Mouse (Mus musculus) CH12.LX (cell line): ENCODE measurements at regions not wholly inside any gene's neighbourhood (a gene's known extent, or its start where the extent isn't known, plus 50 kb on each side); places are given as distances from the start of the nearest gene placed in this dataset.
A peak's percentile ranks its signal among the peaks of the same experiment; 100 is the strongest.

Source experiments
- DNase-seq: peaks from one replicate; pipeline ENCODE4 v3.0.0-alpha.2; 2013; ENCODE audit errors: extremely low read depth
- H3K27ac ChIP-seq: 2 replicates; pipeline ENCODE4 v1.5.1; 2012; ENCODE audit warnings: low read depth, mild to moderate bottlenecking, control low read depth, moderate library complexity; ENCODE audit not compliant: insufficient read depth
- H3K27me3 ChIP-seq: replicated peaks from 2 replicates; pipeline ENCODE3; 2012; ENCODE audit warnings: inconsistent platforms
- H3K36me3 ChIP-seq, 2 experiments: replicated peaks in 1 of 2; 2 replicates each; pipeline versions ENCODE3 to v1.6.1; 2012; ENCODE audit warnings: inconsistent platforms in 1 of 2, low read length in 1 of 2, mild to moderate bottlenecking in 1 of 2, mixed read lengths in 1 of 2, moderate library complexity in 1 of 2; ENCODE audit not compliant: control insufficient read depth in 1 of 2, insufficient read depth in 1 of 2
- H3K4me1 ChIP-seq, 2 experiments: 2 replicates each; pipeline ENCODE4 v1.6.1; 2012; ENCODE audit warnings: inconsistent platforms in 1 of 2, moderate library complexity in 1 of 2; ENCODE audit not compliant: insufficient read depth in 2 of 2, control insufficient read depth in 1 of 2
- H3K4me2 ChIP-seq: 2 replicates; pipeline ENCODE4 v1.6.1; 2012; ENCODE audit warnings: low read depth, mild to moderate bottlenecking, control low read depth; ENCODE audit not compliant: poor library complexity, insufficient read depth, severe bottlenecking
- H3K4me3 ChIP-seq, 3 experiments: fragments of 150-350 bp in 1 of 3; sonication (generic) in 1 of 3; replicated peaks in 1 of 3; 2 replicates each; pipeline versions ENCODE3 to v1.5.1; 2011 to 2012; ENCODE audit warnings: low read depth in 2 of 3, low read length in 2 of 3, mild to moderate bottlenecking in 2 of 3, moderate library complexity in 2 of 3, control low read depth in 1 of 3, improper control_type of control experiment in 1 of 3, inconsistent platforms in 1 of 3, mixed read lengths in 1 of 3; ENCODE audit not compliant: poor library complexity in 1 of 3
- H3K79me2 ChIP-seq: replicated peaks from 2 replicates; pipeline ENCODE4 v1.6.1; 2012; ENCODE audit warnings: mild to moderate bottlenecking, moderate library complexity; ENCODE audit not compliant: control insufficient read depth, poor library complexity, insufficient read depth, severe bottlenecking; ENCODE audit errors: extremely low read depth
- H3K9ac ChIP-seq: 2 replicates; pipeline ENCODE4 v1.6.1; 2012; ENCODE audit warnings: low read depth, mild to moderate bottlenecking, control low read depth, moderate library complexity; ENCODE audit not compliant: insufficient read depth
- H3K9me3 ChIP-seq: replicated peaks from 2 replicates; pipeline ENCODE3; 2012; ENCODE audit warnings: low read length, inconsistent platforms, mixed read lengths
- BHLHE40 ChIP-seq: IDR thresholded peaks from 2 replicates; pipeline ENCODE4 v1.6.1; 2011; ENCODE audit warnings: mild to moderate bottlenecking, low read depth, low read length, improper control_type of control experiment
- CHD1 ChIP-seq: IDR thresholded peaks from 2 replicates; pipeline ENCODE4 v1.6.1; 2012; ENCODE audit warnings: low read depth, low read length, improper control_type of control experiment, inconsistent platforms
- CHD2 ChIP-seq: IDR thresholded peaks from 2 replicates; pipeline ENCODE4 v1.6.1; 2011; ENCODE audit warnings: low read length, improper control_type of control experiment
- CTCF ChIP-seq, 2 experiments: IDR thresholded peaks in 1 of 2; conservative IDR thresholded peaks in 1 of 2; 2 replicates each; pipeline ENCODE4 v1.5.1; 2011 to 2012; ENCODE audit warnings: low read depth in 2 of 2, low read length in 2 of 2, improper control_type of control experiment in 1 of 2, inconsistent platforms in 1 of 2, mild to moderate bottlenecking in 1 of 2, moderate library complexity in 1 of 2
- E2F4 ChIP-seq: IDR thresholded peaks from 2 replicates; pipeline ENCODE4 v1.6.1; 2011; ENCODE audit warnings: low read depth, low read length, improper control_type of control experiment; ENCODE audit not compliant: insufficient replicate concordance
- ELF1 ChIP-seq: IDR thresholded peaks from 2 replicates; pipeline ENCODE4 v1.6.1; 2014; ENCODE audit warnings: low read depth, mild to moderate bottlenecking, inconsistent platforms, low read length, improper control_type of control experiment
- GABPA ChIP-seq: IDR thresholded peaks from 2 replicates; pipeline ENCODE4 v1.6.1; 2012; ENCODE audit warnings: low read depth, low read length, improper control_type of control experiment, inconsistent platforms; ENCODE audit not compliant: insufficient replicate concordance
- HCFC1 ChIP-seq: IDR thresholded peaks from 2 replicates; pipeline ENCODE4 v1.6.1; 2012; ENCODE audit warnings: low read depth, mild to moderate bottlenecking, inconsistent platforms, low read length, improper control_type of control experiment
- IRF4 ChIP-seq: IDR thresholded peaks from 2 replicates; pipeline ENCODE4 v1.6.1; 2014; ENCODE audit warnings: low read depth, mild to moderate bottlenecking, inconsistent platforms, low read length, improper control_type of control experiment
- JUN ChIP-seq: IDR thresholded peaks from 2 replicates; pipeline ENCODE4 v1.6.1; 2011; ENCODE audit warnings: low read depth, mild to moderate bottlenecking, low read length, improper control_type of control experiment, moderate library complexity; ENCODE audit not compliant: insufficient read depth
- MAFK ChIP-seq: IDR thresholded peaks from 2 replicates; pipeline ENCODE4 v1.6.1; 2011; ENCODE audit warnings: low read length, improper control_type of control experiment; ENCODE audit not compliant: insufficient replicate concordance
- MAX ChIP-seq: IDR thresholded peaks from 2 replicates; pipeline ENCODE4 v1.6.1; 2011; ENCODE audit warnings: low read length, improper control_type of control experiment
- MAZ ChIP-seq: IDR thresholded peaks from 2 replicates; pipeline ENCODE4 v1.6.1; 2012; ENCODE audit warnings: low read depth, mild to moderate bottlenecking, inconsistent platforms, low read length, improper control_type of control experiment, moderate library complexity
- MEF2A ChIP-seq: IDR thresholded peaks from 2 replicates; pipeline ENCODE4 v1.6.1; 2014; ENCODE audit warnings: low read depth, mild to moderate bottlenecking, inconsistent platforms, low read length, improper control_type of control experiment, borderline replicate concordance
- MXI1 ChIP-seq: IDR thresholded peaks from 2 replicates; pipeline ENCODE4 v1.6.1; 2011; ENCODE audit warnings: mild to moderate bottlenecking, low read depth, low read length, improper control_type of control experiment
- MYC ChIP-seq: IDR thresholded peaks from 2 replicates; pipeline ENCODE4 v1.6.1; 2011; ENCODE audit warnings: low read depth, mild to moderate bottlenecking, improper control_type of control experiment, low read length
- NELFE ChIP-seq: IDR thresholded peaks from 2 replicates; pipeline ENCODE4 v1.6.1; 2011; ENCODE audit warnings: low read depth, low read length, improper control_type of control experiment
- NRF1 ChIP-seq: IDR thresholded peaks from 2 replicates; pipeline ENCODE4 v1.6.1; 2014; ENCODE audit warnings: low read depth, mild to moderate bottlenecking, inconsistent platforms, low read length, improper control_type of control experiment, moderate library complexity
- PAX5 ChIP-seq: IDR thresholded peaks from 2 replicates; pipeline ENCODE4 v1.6.1; 2012; ENCODE audit warnings: low read length, inconsistent platforms, mixed read lengths
- POLR2A ChIP-seq: IDR thresholded peaks from 2 replicates; pipeline ENCODE4 v1.6.1; 2011; ENCODE audit warnings: low read depth, mild to moderate bottlenecking, improper control_type of control experiment, low read length
- RAD21 ChIP-seq: IDR thresholded peaks from 2 replicates; pipeline ENCODE4 v1.6.1; 2011; ENCODE audit warnings: low read depth, mild to moderate bottlenecking, low read length, improper control_type of control experiment, moderate library complexity
- RCOR1 ChIP-seq: conservative IDR thresholded peaks from 2 replicates; pipeline ENCODE4 v1.6.1; 2012; ENCODE audit warnings: low read depth, mild to moderate bottlenecking, inconsistent platforms, low read length, improper control_type of control experiment
- SIN3A ChIP-seq: IDR thresholded peaks from 2 replicates; pipeline ENCODE4 v1.6.1; 2012; ENCODE audit warnings: low read length, improper control_type of control experiment, inconsistent platforms
- SMC3 ChIP-seq: IDR thresholded peaks from 2 replicates; pipeline ENCODE4 v1.6.1; 2011; ENCODE audit warnings: low read depth, low read length, improper control_type of control experiment
- USF2 ChIP-seq: conservative IDR thresholded peaks from 2 replicates; pipeline ENCODE4 v1.6.1; 2011; ENCODE audit warnings: low read depth, low read length, improper control_type of control experiment
- ZC3H11A ChIP-seq: IDR thresholded peaks from 2 replicates; pipeline ENCODE4 v1.6.1; 2012; ENCODE audit warnings: low read depth, mild to moderate bottlenecking, inconsistent platforms, low read length, improper control_type of control experiment
- ZKSCAN1 ChIP-seq: IDR thresholded peaks from 2 replicates; pipeline ENCODE4 v1.6.1; 2012; ENCODE audit warnings: low read depth, inconsistent platforms, low read length, improper control_type of control experiment, borderline replicate concordance
- ZMIZ1 ChIP-seq: IDR thresholded peaks from 2 replicates; pipeline ENCODE4 v1.6.1; 2012; ENCODE audit warnings: low read depth, mild to moderate bottlenecking, inconsistent platforms, low read length, improper control_type of control experiment
- ZNF384 ChIP-seq: IDR thresholded peaks from 2 replicates; pipeline ENCODE4 v1.6.1; 2012; ENCODE audit warnings: low read depth, low read length, improper control_type of control experiment, inconsistent platforms
- dilution Hi-C: fragments of 300-500 bp; cut with MboI; formaldehyde crosslinking; loops from 2 replicates; pipeline ENCODE4 v1.14.3; 2020; ENCODE audit warnings: low sequenced_read_pairs; ENCODE audit not compliant: extremely low pct_unique_long_range_greater_than_20kb, extremely low pct_ligation_motif_present
- in situ Hi-C: fragments of 300-500 bp; cut with MboI; formaldehyde crosslinking; loops from 3 replicates; pipeline ENCODE4 v1.14.3; 2019; ENCODE audit warnings: low sequenced_read_pairs, low pct_ligation_motif_present, low pct_unique_long_range_greater_than_20kb, mixed read lengths

DNA sequence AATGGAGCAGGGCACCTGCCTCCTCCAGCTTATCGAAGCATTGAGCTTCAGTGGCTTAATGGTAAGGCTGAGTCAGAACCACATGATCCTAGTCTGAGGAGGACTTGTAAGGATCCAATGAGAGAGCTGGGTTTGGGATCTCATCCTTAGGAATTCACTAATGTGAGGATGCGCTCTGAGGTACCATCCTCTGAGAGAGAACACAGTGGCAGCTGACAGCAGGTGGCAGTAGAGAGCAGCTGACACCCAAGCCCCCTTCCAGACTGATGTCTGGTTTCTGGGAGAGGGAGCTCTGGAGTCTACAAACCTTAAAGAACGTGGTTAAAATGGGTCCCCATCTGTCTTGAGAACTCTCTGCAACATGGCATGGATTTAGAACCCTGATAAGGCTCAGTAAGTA, 137.8 kb downstream of the B3glct start:
- in situ Hi-C loops (no loop called here), dilution Hi-C loops (no loop called here)
- no peak overlapping the region for H3K4me2 ChIP-seq
- no peak overlapping the region for H3K4me3 ChIP-seq
- no peaks in the 10 kb centered on the region for H3K36me3 ChIP-seq
- H3K4me1 ChIP-seq = no peaks in the 10 kb centered on the region
- peak; percentile 2 for DNase-seq
- TF ChIP-seq MXI1 = no peak
- TF ChIP-seq CHD2 = no peak
- no peak for TF ChIP-seq BHLHE40
- no peak for TF ChIP-seq NRF1
- TF ChIP-seq CTCF (conservative IDR thresholded peaks at IDR 0.05 in 1 of 2, IDR thresholded peaks at IDR 0.05 in 1 of 2; ENCODE audit: low read depth in 2 of 2, low read length in 2 of 2) = peak; percentile 22 to 29; a peak in 2 of 4 replicates
- TF ChIP-seq MAX = no peak
- peak; percentile 9; the same call in 1 of the 2 replicates for TF ChIP-seq SMC3
- H3K79me2 ChIP-seq = no peaks in the 10 kb centered on the region
- H3K27ac ChIP-seq = no peak overlapping the region
- H3K9me3 ChIP-seq = peaks cover 58% of the 10 kb centered on the region
- no peak overlapping the region for H3K9ac ChIP-seq
- no peaks in the 10 kb centered on the region for H3K27me3 ChIP-seq

DNA sequence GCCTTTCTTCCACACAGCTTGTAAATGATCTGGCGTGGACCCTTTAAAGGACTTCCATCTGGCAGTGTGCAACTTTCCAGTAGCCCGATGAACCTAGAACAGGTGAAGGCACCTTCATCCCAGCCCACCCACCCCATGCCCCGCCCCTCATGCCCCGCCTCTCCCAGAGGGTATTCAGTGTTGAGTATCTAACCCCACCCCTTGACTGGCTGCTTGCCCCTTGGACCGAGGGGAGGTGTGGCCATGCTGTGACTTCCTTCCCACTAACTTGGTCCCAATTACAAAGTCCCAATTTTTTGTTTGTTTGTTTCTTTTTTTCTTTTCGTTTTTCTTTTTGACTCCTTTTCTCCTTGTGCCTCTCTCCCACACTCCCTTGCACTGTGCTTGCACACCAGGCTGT, 140.8 kb downstream of the B3glct start:
- H3K9me3 ChIP-seq = peaks cover 52% of the 10 kb centered on the region
- H3K36me3 ChIP-seq = no peaks in the 10 kb centered on the region
- H3K27me3 ChIP-seq = no peaks in the 10 kb centered on the region

DNA sequence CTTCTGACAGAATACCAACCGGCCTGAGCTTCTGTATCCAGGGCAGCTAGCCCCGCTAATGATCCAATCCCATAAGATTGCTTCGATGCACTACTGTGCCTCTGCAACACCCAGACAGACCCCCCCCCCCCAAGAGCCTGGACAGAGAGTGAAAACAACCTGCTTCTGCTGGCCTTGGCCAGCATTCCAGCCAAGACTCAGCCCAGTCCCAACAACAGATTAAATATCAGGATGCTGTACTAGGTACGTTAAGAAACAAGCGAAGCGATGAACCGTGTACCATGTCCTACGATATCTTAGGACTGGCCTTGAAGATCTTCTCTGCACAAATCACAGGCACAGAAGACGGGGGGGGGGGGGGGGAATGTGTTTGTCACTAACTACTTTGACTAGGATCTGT, 145.8 kb downstream of the B3glct start:
- in situ Hi-C loops = no loop called here
- Histone ChIP-seq H3K36me3 (no peaks in the 10 kb centered on the region), H3K79me2 (no peaks in the 10 kb centered on the region), H3K9me3 (peaks cover 53% of the 10 kb centered on the region), H3K9ac (no peak overlapping the region), H3K4me2 (no peak overlapping the region), H3K4me1 (no peaks in the 10 kb centered on the region), H3K4me3 (no peak overlapping the region), H3K27ac (no peak overlapping the region), H3K27me3 (no peaks in the 10 kb centered on the region)
- no peak for DNase-seq
- TF ChIP-seq SIN3A (no peak), ZC3H11A (no peak), GABPA (no peak), CHD2 (no peak), E2F4 (no peak), CTCF (conservative IDR thresholded peaks at IDR 0.05 in 1 of 2, IDR thresholded peaks at IDR 0.05 in 1 of 2; ENCODE audit: low read depth in 2 of 2, low read length in 2 of 2) (no peak), PAX5 (no peak), ZNF384 (no peak), CHD1 (no peak), ZKSCAN1 (no peak)
- dilution Hi-C loops = no loop called here

More for the DNA sequence above, 140.8 kb downstream of the B3glct start:
- H3K27ac ChIP-seq = no peak overlapping the region
- no peak overlapping the region for H3K9ac ChIP-seq
- no peak for DNase-seq
- H3K4me1 ChIP-seq = no peaks in the 10 kb centered on the region
- in situ Hi-C loops (no loop called here), dilution Hi-C loops (no loop called here)
- no peaks in the 10 kb centered on the region for H3K79me2 ChIP-seq
- no peak overlapping the region for H3K4me2 ChIP-seq
- no peak for TF ChIP-seq POLR2A
- no peak for TF ChIP-seq CHD2
- TF ChIP-seq NRF1 = no peak
- no peak for TF ChIP-seq HCFC1
- no peak for TF ChIP-seq RAD21
- no peak for TF ChIP-seq SIN3A
- no peak for TF ChIP-seq MEF2A
- TF ChIP-seq BHLHE40 = no peak
- no peak for TF ChIP-seq ELF1
- no peak for TF ChIP-seq JUN
- TF ChIP-seq RCOR1 = no peak
- no peak for TF ChIP-seq ZKSCAN1
- TF ChIP-seq ZC3H11A = no peak
- TF ChIP-seq USF2 = no peak
- no peak for TF ChIP-seq MAZ
- no peak for TF ChIP-seq IRF4
- no peak for TF ChIP-seq MYC
- TF ChIP-seq NELFE = no peak
- TF ChIP-seq MAFK = no peak
- TF ChIP-seq ZMIZ1 = no peak
- no peak overlapping the region for H3K4me3 ChIP-seq
